Mouse (Mus musculus) small intestine, adult 2 months (tissue): ENCODE measurements around the gene Gm17409. TPM values are rescaled to one million over a fixed set of nuclear protein-coding genes. Genes with fewer than 3 reads are reported as not detected.

Experiments
- H3K27ac ChIP-seq: fragments of 200-500 bp; 2 replicates; pipeline ENCODE4 v1.5.1; 2012; ENCODE audit warnings: low read depth, low read length, control low read depth, inconsistent platforms; ENCODE audit not compliant: insufficient read depth
- H3K27me3 ChIP-seq: fragments of 200-500 bp; 2 replicates; pipeline ENCODE4 v1.6.1; 2012; ENCODE audit warnings: mild to moderate bottlenecking, moderate library complexity, low read length, inconsistent platforms; ENCODE audit not compliant: control insufficient read depth, insufficient read depth
- H3K36me3 ChIP-seq: fragments of 200-500 bp; 2 replicates; pipeline ENCODE4 v1.6.1; 2012; ENCODE audit warnings: mild to moderate bottlenecking, low read length, control low read depth, inconsistent platforms; ENCODE audit not compliant: control insufficient read depth, insufficient read depth
- H3K4me1 ChIP-seq: fragments of 200-500 bp; 2 replicates; pipeline ENCODE4 v1.6.1; 2012; ENCODE audit warnings: low read length, inconsistent platforms, mixed read lengths; ENCODE audit not compliant: control insufficient read depth, insufficient read depth, insufficient read length
- H3K4me3 ChIP-seq: fragments of 200-500 bp; 2 replicates; pipeline ENCODE4 v1.5.1; 2012; ENCODE audit warnings: low read depth, mild to moderate bottlenecking, control low read depth, inconsistent platforms, low read length, moderate library complexity
- CTCF ChIP-seq: fragments of 200-500 bp; IDR thresholded peaks from 2 replicates; pipeline ENCODE4 v1.5.1; 2012; ENCODE audit warnings: low read depth, mild to moderate bottlenecking, control low read depth, inconsistent platforms, low read length, moderate library complexity, mixed read lengths; ENCODE audit not compliant: insufficient replicate concordance, insufficient read length; ENCODE audit errors: extremely low read depth
- POLR2A ChIP-seq: fragments of 200-500 bp; IDR thresholded peaks from 2 replicates; pipeline ENCODE4 v1.6.1; 2012; ENCODE audit warnings: low read depth, mild to moderate bottlenecking, control low read depth, inconsistent platforms, low read length, moderate library complexity
- WGBS: fragments of 180-500 bp; shearing (Covaris S2); methylation state at CpG from one replicate; pipeline ENCODE4 v1.1.7; 2018; 5-methylcytosine and 5-hydroxymethylcytosine counted together
- polyA plus RNA-seq: library from polyadenylated mRNA; depleted of rRNA; stranded (reverse); fragments of >200 nt; gene quantifications from 2 replicates; pipeline ENCODE4 v1.2.3, GENCODE M21; 2012; rRNA removed

Gene Gm17409
- not detected in 2 replicates for polyA plus RNA-seq

GRCm38 (mm10) chr2:58469816-58470215 lies at the start of gene Gm17409:
Gm17409 (plus strand) TSS chr2:58470116.
- H3K36me3 ChIP-seq: peaks cover 33% of the 10 kb centered on the region
- H3K4me3 ChIP-seq: no peak within 1 kb of the TSS
- WGBS: 88% methylated on average over 7 of the region's 7 CpGs
- TF ChIP-seq CTCF (no peak), POLR2A (no peak)
- no peak within 1 kb of the TSS for H3K27ac ChIP-seq
- H3K27me3 ChIP-seq: no peaks in the 10 kb centered on the region
- no peaks in the 10 kb centered on the region for H3K4me1 ChIP-seq

- TF ChIP-seq CTCF (no peak), POLR2A (no peak)
- H3K27me3 ChIP-seq: no peaks in the 10 kb centered on the region
Measured at GRCm38 (mm10) chr2:58423319-58423718, 46.6 kb upstream of the Gm17409 start.

GRCm38 (mm10) chr2:58425436-58426004 lies 44.4 kb upstream of the Gm17409 start:
- Histone ChIP-seq H3K27ac (no peak overlapping the region), H3K4me1 (peaks cover 2% of the 10 kb centered on the region; the same call in 1 of the 2 replicates), H3K36me3 (no peaks in the 10 kb centered on the region), H3K4me3 (peak overlapping the region; percentile 36; the same call in 1 of the 2 replicates), H3K27me3 (no peaks in the 10 kb centered on the region)
- 76% methylated on average over 13 of the region's 13 CpGs for WGBS
- no peak for TF ChIP-seq CTCF
- TF ChIP-seq POLR2A: no peak

More at GRCm38 (mm10) chr2:58423319-58423718, 46.6 kb upstream of the Gm17409 start:
- no peak overlapping the region for H3K27ac ChIP-seq
- no peaks in the 10 kb centered on the region for H3K36me3 ChIP-seq
- WGBS: 49% methylated on average over 5 of the region's 5 CpGs
- H3K4me1 ChIP-seq: peaks cover 2% of the 10 kb centered on the region; the same call in 1 of the 2 replicates
- no peak overlapping the region for H3K4me3 ChIP-seq

DNA sequence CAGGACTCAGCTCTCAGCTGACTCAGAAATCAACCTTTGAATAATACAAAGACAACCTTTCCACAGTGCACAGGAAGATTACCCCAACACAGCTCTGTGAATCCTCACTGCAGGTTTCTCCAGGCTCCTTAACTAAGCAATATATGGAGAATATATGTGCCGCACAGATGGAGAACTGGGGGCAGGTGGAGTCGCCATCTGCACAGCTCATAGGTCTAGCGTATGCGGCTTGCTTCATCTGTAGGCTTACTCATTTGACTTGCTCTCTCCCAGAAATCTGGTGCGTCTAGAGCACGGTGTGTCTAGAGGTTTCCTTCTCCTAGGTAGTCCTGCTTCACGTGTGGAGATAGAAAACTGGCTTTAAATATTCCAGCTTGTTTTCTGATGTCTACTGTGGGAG lies 37.7 kb upstream of the Gm17409 start:
- H3K27ac ChIP-seq: no peak overlapping the region
- WGBS: 97% methylated on average over 7 of the region's 7 CpGs
- peaks cover 2% of the 10 kb centered on the region; the same call in 1 of the 2 replicates for H3K4me1 ChIP-seq
- no peak overlapping the region for H3K4me3 ChIP-seq
- no peaks in the 10 kb centered on the region for H3K36me3 ChIP-seq
- H3K27me3 ChIP-seq: no peaks in the 10 kb centered on the region
- TF ChIP-seq POLR2A (no peak), CTCF (no peak)

DNA sequence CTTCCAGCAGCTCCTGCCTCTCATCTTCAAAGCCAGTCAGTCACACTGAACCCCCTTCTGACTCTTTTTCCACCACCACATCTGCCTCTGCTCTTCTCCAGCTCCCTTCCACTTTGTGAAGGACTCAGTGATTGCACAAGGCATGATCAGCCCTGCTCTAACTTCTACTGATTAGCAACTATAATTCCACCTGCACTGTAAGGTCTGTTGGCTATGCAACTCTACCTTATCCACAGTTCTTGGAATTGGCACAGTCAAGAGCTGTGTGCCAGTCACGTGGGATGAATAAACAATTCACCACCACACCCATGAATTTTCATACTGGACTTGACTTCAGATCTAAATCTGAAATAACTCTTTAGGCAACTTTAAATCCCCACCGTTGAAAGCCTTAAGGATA lies 36.6 kb upstream of the Gm17409 start:
- H3K27ac ChIP-seq: no peak overlapping the region
- no peak overlapping the region for H3K4me3 ChIP-seq
- TF ChIP-seq CTCF (no peak), POLR2A (no peak)
- peaks cover 2% of the 10 kb centered on the region; the same call in 1 of the 2 replicates for H3K4me1 ChIP-seq
- no peaks in the 10 kb centered on the region for H3K27me3 ChIP-seq
- 56% methylated on average over 2 of the region's 2 CpGs for WGBS
- H3K36me3 ChIP-seq: no peaks in the 10 kb centered on the region

- WGBS: 69% methylated on average over 2 of the region's 2 CpGs
- H3K27ac ChIP-seq: no peak overlapping the region
- H3K27me3 ChIP-seq: no peaks in the 10 kb centered on the region
- H3K4me3 ChIP-seq: no peak overlapping the region
- H3K36me3 ChIP-seq: no peaks in the 10 kb centered on the region
- no peak for TF ChIP-seq POLR2A
- TF ChIP-seq CTCF: no peak
- H3K4me1 ChIP-seq: peaks cover 2% of the 10 kb centered on the region; the same call in 1 of the 2 replicates
Measured at GRCm38 (mm10) chr2:58434438-58434837, 35.5 kb upstream of the Gm17409 start.

GRCm38 (mm10) chr2:58435507-58435906 lies 34.4 kb upstream of the Gm17409 start:
- TF ChIP-seq POLR2A: no peak
- no peak for TF ChIP-seq CTCF
- H3K27me3 ChIP-seq: no peaks in the 10 kb centered on the region
- no peak overlapping the region for H3K27ac ChIP-seq
- WGBS: 56% methylated on average over 13 of the region's 13 CpGs
- no peak overlapping the region for H3K4me3 ChIP-seq
- peaks cover 2% of the 10 kb centered on the region; the same call in 1 of the 2 replicates for H3K4me1 ChIP-seq
- H3K36me3 ChIP-seq: no peaks in the 10 kb centered on the region
